In genomic region chr7:35106614-35107013, GRCm38 (mm10) we compare ENCODE assay signal across 20 mouse cellular contexts.
"Had no signal": no experiment of that assay in that cellular context is flagged by ENCODE, and none has a peak within 500 bp of the region (broad histone marks: within the 10 kb centered on the region; RNA-seq: fewer than 3 reads in every experiment).

No protein-coding gene starts in this region.

- ATAC-seq: liver, postnatal 0 days; lung, postnatal 0 days; midbrain, embryonic 16.5 days had no signal

- H3K9me3 ChIP-seq: liver, embryonic 13.5 days; liver, embryonic 15.5 days; midbrain, embryonic 12.5 days; neural tube, embryonic 13.5 days; neural tube, embryonic 15.5 days; stomach, embryonic 15.5 days had no signal

- H3K4me3 ChIP-seq: liver, embryonic 13.5 days; liver, embryonic 15.5 days; lung, embryonic 15.5 days; midbrain, embryonic 10.5 days; midbrain, embryonic 12.5 days; myocyte; neural tube, embryonic 13.5 days; neural tube, embryonic 15.5 days; stomach, embryonic 15.5 days had no signal

- H3K9ac ChIP-seq: liver, embryonic 13.5 days; liver, embryonic 15.5 days; liver, postnatal 0 days; lung, embryonic 15.5 days; midbrain, embryonic 12.5 days; neural tube, embryonic 13.5 days; neural tube, embryonic 15.5 days; stomach, embryonic 15.5 days had no signal

- H3K27ac ChIP-seq: liver, embryonic 13.5 days; liver, embryonic 15.5 days; lung, embryonic 15.5 days; macrophage; midbrain, embryonic 10.5 days; midbrain, embryonic 12.5 days; neural tube, embryonic 13.5 days; neural tube, embryonic 15.5 days; stomach, embryonic 15.5 days had no signal

- H3K4me2 ChIP-seq: liver, embryonic 13.5 days; liver, embryonic 15.5 days; lung, embryonic 15.5 days; midbrain, embryonic 12.5 days; neural tube, embryonic 13.5 days; neural tube, embryonic 15.5 days; stomach, embryonic 15.5 days had no signal

- H3K4me1 ChIP-seq: liver, embryonic 13.5 days; neural tube, embryonic 13.5 days; neural tube, embryonic 15.5 days had no signal

- H3K36me3 ChIP-seq: liver, embryonic 13.5 days; liver, embryonic 15.5 days; lung, embryonic 15.5 days; midbrain, embryonic 10.5 days; midbrain, embryonic 12.5 days; neural tube, embryonic 13.5 days; neural tube, embryonic 15.5 days; stomach, embryonic 15.5 days had no signal

- DNase-seq: liver, embryonic 13.5 days; liver, postnatal 0 days; lung, adult 2 months; lung, postnatal 14 days; midbrain, embryonic 14.5 days; right cerebral cortex, postnatal 14 days; thymus, adult 2 months; thymus, postnatal 25 days; thymus, postnatal 4 days had no signal

- H3K27me3 ChIP-seq: liver, embryonic 13.5 days; liver, embryonic 15.5 days; lung, embryonic 15.5 days; midbrain, embryonic 12.5 days; neural tube, embryonic 13.5 days; neural tube, embryonic 15.5 days; stomach, embryonic 15.5 days had no signal
